Mouse (Mus musculus): ENCODE data around the gene Dis3l2. TPM values are rescaled to one million over a fixed set of nuclear protein-coding genes. Genes with fewer than 3 reads are reported as not detected.

Dis3l2 gene
- polyA plus RNA-seq, 1 experiment: 19.8 TPM

DNA sequence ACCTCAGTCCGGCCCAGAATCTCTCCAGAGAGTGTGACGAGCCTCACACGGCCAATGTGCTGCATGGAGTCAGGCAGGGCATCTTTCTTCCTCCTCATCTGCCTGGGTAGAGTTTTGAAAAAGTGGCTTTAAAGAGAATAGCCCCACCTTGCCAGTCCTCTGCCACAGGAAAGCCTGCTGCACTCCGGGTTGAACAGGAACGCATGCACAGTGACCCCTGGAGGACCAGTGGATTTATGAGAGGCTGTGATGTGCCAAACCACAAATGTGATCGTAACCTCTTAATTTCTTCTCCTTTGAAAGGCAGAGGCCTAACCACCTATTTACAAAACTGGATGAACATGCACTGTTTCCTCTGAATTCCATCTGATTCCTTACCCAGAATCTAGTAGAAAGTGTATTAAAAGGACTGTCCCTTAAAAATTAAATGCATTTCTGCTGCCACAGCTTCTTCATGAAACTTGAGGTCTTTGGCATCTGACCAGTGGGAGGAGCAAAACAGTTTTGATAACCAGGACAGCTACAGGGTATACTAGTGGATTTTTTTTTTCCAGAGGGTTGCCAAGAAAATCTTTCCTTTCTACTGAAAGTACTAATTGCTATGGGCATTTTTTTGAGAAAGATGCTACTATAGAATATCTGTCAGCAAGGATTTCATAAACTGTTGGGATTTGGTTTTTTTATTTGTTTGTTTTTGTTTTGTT lies 264.8 kb downstream of the Dis3l2 start:
- WGBS: 56% methylated on average over 6 of the region's 6 CpGs
- TF ChIP-seq CTCF (IDR thresholded peaks at IDR 0.05; ENCODE audit: borderline replicate concordance, control insufficient read depth, extremely low read depth, insufficient read depth, low read length, poor library complexity) (no peak), POLR2A (IDR thresholded peaks at IDR 0.05; ENCODE audit: control insufficient read depth, extremely low read depth, insufficient read depth, low read length, poor library complexity) (no peak)
- H3K4me1 ChIP-seq (replicated peaks; ENCODE audit: control insufficient read depth, insufficient read depth, low read length): no peaks in the 10 kb centered on the region
- no peak overlapping the region for H3K4me3 ChIP-seq (ENCODE audit: control insufficient read depth, insufficient read depth, low read length)
- DNase-seq: no peak
- H3K36me3 ChIP-seq (ENCODE audit: control insufficient read depth, insufficient read depth, low read length): no peaks in the 10 kb centered on the region
- no peaks in the 10 kb centered on the region for H3K27me3 ChIP-seq (ENCODE audit: control insufficient read depth, insufficient read depth, low read length)
- H3K27ac ChIP-seq (ENCODE audit: control insufficient read depth, insufficient read depth, low read length): no peak overlapping the region

DNA sequence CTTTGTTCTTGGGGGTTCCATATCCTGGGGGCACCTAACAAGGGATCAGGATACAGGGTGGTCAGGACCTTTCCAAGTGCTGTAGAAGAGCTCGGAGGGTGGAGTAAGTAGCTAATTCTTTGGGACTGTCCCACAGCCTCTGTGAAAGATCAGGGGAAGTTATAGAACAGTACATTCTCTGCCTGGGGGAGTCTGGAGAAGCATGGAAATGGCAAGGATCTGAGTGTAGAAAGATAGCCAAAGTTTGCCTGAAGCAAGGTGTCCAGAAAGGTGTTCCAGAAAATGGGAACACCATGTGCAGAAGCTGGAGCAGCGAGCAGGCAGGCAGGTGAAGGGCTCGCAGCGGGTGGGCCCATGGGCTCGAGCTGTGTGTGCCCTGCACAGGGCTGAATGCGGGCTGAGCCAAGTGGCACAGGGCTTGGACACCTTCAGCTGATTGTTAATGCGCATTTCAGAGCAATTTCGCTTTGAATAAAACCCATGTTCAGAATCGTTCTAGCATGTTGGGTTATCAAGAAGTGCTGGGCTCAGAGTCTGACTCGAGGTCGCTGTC lies 265.6 kb downstream of the Dis3l2 start:
- H3K4me1 ChIP-seq (replicated peaks; ENCODE audit: control insufficient read depth, insufficient read depth, low read length): no peaks in the 10 kb centered on the region
- DNase-seq: no peak
- no peak overlapping the region for H3K4me3 ChIP-seq (ENCODE audit: control insufficient read depth, insufficient read depth, low read length)
- H3K27ac ChIP-seq (ENCODE audit: control insufficient read depth, insufficient read depth, low read length): no peak overlapping the region
- no peaks in the 10 kb centered on the region for H3K36me3 ChIP-seq (ENCODE audit: control insufficient read depth, insufficient read depth, low read length)
- no peaks in the 10 kb centered on the region for H3K27me3 ChIP-seq (ENCODE audit: control insufficient read depth, insufficient read depth, low read length)
- no peak for TF ChIP-seq POLR2A (IDR thresholded peaks at IDR 0.05; ENCODE audit: control insufficient read depth, extremely low read depth, insufficient read depth, low read length, poor library complexity)
- no peak for TF ChIP-seq CTCF (IDR thresholded peaks at IDR 0.05; ENCODE audit: borderline replicate concordance, control insufficient read depth, extremely low read depth, insufficient read depth, low read length, poor library complexity)
- 96% methylated on average over 11 of the region's 11 CpGs for WGBS

DNA sequence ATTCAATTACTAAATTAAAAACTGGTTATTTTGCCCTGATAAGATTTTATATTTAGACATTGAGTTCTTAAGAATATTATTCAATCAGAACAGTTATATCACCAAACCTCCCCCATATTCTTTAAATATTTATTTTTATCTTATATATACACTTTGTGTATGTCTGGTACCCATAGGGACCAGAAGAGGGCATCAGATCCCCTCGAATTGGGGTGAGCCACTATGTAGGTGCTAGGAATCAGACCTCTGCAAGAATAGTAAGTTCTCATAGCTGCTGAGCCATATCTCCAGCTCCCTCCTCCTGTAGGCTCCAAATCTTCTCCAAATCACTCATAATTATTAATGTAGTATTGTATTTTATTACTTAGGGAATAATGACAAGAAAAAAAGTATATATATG lies 269.1 kb downstream of the Dis3l2 start:
- H3K4me1 ChIP-seq (replicated peaks; ENCODE audit: control insufficient read depth, insufficient read depth, low read length): no peaks in the 10 kb centered on the region
- H3K27me3 ChIP-seq (ENCODE audit: control insufficient read depth, insufficient read depth, low read length): no peaks in the 10 kb centered on the region
- no peaks in the 10 kb centered on the region for H3K36me3 ChIP-seq (ENCODE audit: control insufficient read depth, insufficient read depth, low read length)
- no peak overlapping the region for H3K4me3 ChIP-seq (ENCODE audit: control insufficient read depth, insufficient read depth, low read length)
- no peak for DNase-seq
- no peak overlapping the region for H3K27ac ChIP-seq (ENCODE audit: control insufficient read depth, insufficient read depth, low read length)
- 42% methylated on average over 1 of the region's 1 CpGs for WGBS
- TF ChIP-seq CTCF (IDR thresholded peaks at IDR 0.05; ENCODE audit: borderline replicate concordance, control insufficient read depth, extremely low read depth, insufficient read depth, low read length, poor library complexity): no peak
- TF ChIP-seq POLR2A (IDR thresholded peaks at IDR 0.05; ENCODE audit: control insufficient read depth, extremely low read depth, insufficient read depth, low read length, poor library complexity): no peak

DNA sequence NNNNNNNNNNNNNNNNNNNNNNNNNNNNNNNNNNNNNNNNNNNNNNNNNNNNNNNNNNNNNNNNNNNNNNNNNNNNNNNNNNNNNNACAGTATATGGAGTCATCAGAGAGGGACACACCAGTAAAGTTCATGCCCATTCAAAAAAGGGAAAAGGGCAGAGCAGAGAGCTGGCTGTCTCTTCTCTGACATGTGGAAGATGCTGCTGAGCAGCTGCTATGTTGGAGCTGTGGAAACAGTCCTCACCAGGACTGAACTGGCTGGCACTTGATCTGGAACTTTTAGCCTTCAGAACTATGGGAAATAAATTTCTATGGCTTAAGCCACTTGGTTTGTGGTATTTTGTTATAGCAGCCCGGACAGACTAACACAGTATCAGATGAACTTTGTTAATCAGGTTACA lies 273.4 kb downstream of the Dis3l2 start:
- Histone ChIP-seq H3K27ac (ENCODE audit: control insufficient read depth, insufficient read depth, low read length) (no peak overlapping the region), H3K27me3 (ENCODE audit: control insufficient read depth, insufficient read depth, low read length) (no peaks in the 10 kb centered on the region), H3K4me3 (ENCODE audit: control insufficient read depth, insufficient read depth, low read length) (no peak overlapping the region), H3K36me3 (ENCODE audit: control insufficient read depth, insufficient read depth, low read length) (no peaks in the 10 kb centered on the region), H3K4me1 (replicated peaks; ENCODE audit: control insufficient read depth, insufficient read depth, low read length) (no peaks in the 10 kb centered on the region)
- no peak for DNase-seq
- WGBS: 91% methylated on average over 1 of the region's 1 CpGs
- no peak for TF ChIP-seq POLR2A (IDR thresholded peaks at IDR 0.05; ENCODE audit: control insufficient read depth, extremely low read depth, insufficient read depth, low read length, poor library complexity)
- no peak for TF ChIP-seq CTCF (IDR thresholded peaks at IDR 0.05; ENCODE audit: borderline replicate concordance, control insufficient read depth, extremely low read depth, insufficient read depth, low read length, poor library complexity)

DNA sequence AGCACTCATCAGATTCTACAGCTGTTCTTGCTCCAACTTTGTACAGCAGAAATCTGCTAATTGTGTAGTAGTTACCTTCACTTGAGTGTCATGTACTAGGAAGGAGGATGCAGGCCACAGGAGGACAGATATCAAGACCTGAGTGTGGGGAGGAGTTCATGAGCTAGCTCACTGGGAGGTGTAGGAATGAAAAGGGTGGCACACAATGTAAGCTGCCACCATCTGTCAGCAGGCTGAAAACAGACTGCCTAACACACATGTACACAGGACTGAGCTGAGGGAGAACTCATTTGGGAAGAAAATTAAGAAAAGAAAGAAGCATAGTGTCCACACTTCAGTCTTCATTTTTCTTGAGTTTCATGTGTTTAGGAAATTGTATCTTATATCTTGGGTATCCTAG lies 282.8 kb downstream of the Dis3l2 start:
- no peaks in the 10 kb centered on the region for H3K27me3 ChIP-seq (ENCODE audit: control insufficient read depth, insufficient read depth, low read length)
- H3K36me3 ChIP-seq (ENCODE audit: control insufficient read depth, insufficient read depth, low read length): no peaks in the 10 kb centered on the region

DNA sequence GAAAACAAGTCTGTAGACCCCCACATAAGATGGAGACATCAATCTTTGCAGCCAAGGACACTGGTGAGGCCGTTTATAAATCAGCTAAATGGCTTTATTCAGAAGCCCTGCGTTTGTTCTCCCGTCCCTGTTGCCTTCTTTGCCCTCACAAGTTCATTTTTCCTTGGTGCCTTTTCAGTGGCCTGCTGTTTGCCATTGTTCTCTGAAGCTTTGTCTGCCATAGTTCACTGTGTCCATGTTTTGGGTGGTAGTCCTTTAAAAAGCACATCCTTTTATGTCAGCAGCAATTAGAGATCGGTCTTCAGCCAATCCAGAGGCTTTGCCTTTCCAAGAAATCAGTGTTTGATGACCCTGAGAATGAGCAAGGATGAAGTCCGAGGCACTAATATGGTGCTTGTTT lies 289.2 kb downstream of the Dis3l2 start:
- Histone ChIP-seq H3K36me3 (ENCODE audit: control insufficient read depth, insufficient read depth, low read length) (no peaks in the 10 kb centered on the region), H3K4me3 (ENCODE audit: control insufficient read depth, insufficient read depth, low read length) (no peak overlapping the region), H3K4me1 (replicated peaks; ENCODE audit: control insufficient read depth, insufficient read depth, low read length) (no peaks in the 10 kb centered on the region), H3K27ac (ENCODE audit: control insufficient read depth, insufficient read depth, low read length) (no peak overlapping the region), H3K27me3 (ENCODE audit: control insufficient read depth, insufficient read depth, low read length) (no peaks in the 10 kb centered on the region)
- no peak for DNase-seq
- TF ChIP-seq CTCF (IDR thresholded peaks at IDR 0.05; ENCODE audit: borderline replicate concordance, control insufficient read depth, extremely low read depth, insufficient read depth, low read length, poor library complexity) (no peak), POLR2A (IDR thresholded peaks at IDR 0.05; ENCODE audit: control insufficient read depth, extremely low read depth, insufficient read depth, low read length, poor library complexity) (no peak)
- 95% methylated on average over 5 of the region's 5 CpGs for WGBS

More for the DNA sequence above, 282.8 kb downstream of the Dis3l2 start:
- Histone ChIP-seq H3K4me3 (ENCODE audit: control insufficient read depth, insufficient read depth, low read length) (no peak overlapping the region), H3K27ac (ENCODE audit: control insufficient read depth, insufficient read depth, low read length) (no peak overlapping the region), H3K4me1 (replicated peaks; ENCODE audit: control insufficient read depth, insufficient read depth, low read length) (no peaks in the 10 kb centered on the region)
- DNase-seq: no peak
- TF ChIP-seq POLR2A (IDR thresholded peaks at IDR 0.05; ENCODE audit: control insufficient read depth, extremely low read depth, insufficient read depth, low read length, poor library complexity) (no peak), CTCF (IDR thresholded peaks at IDR 0.05; ENCODE audit: borderline replicate concordance, control insufficient read depth, extremely low read depth, insufficient read depth, low read length, poor library complexity) (no peak)

Measured in thymus, adult 2 months (tissue).